Mouse (Mus musculus): ENCODE data around the gene Nme7. TPM values are rescaled to one million over a fixed set of nuclear protein-coding genes. Genes with fewer than 3 reads are reported as not detected.

The Nme7 gene
- polyA plus RNA-seq, 1 experiment from 2014 or later = 31.0 TPM

DNA sequence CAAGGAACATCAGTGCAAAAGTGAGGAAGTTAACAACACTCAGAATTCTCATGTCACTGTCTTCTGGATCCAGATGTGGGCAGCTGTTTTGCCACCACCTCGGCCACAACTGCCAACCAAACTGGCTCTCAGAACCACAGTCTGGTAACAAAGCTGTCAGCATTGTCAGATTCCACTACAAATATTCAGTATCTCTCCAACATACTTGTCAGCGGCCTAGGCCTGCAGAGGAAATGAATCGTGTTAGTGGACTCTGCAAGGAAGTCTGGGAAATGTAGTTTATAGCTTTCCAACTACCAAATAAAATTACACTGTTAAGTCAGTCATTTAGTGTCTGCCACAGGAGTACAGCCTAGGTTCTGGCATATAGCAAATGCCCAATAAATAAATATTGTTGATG lies 113.7 kb downstream of the Nme7 start:
- no peaks in the 10 kb centered on the region for H3K4me1 ChIP-seq (replicated peaks)
- no peak for ATAC-seq (ENCODE audit: low read depth)
- H3K36me3 ChIP-seq = peaks cover 12% of the 10 kb centered on the region
- H3K4me3 ChIP-seq = no peak overlapping the region
- no peak overlapping the region for H3K9ac ChIP-seq
- no peaks in the 10 kb centered on the region for H3K9me3 ChIP-seq
- H3K27ac ChIP-seq (replicated peaks) = no peak overlapping the region
- H3K27me3 ChIP-seq = no peaks in the 10 kb centered on the region
- no peak overlapping the region for H3K4me2 ChIP-seq
- 93% methylated on average over 3 of the region's 3 CpGs for WGBS

DNA sequence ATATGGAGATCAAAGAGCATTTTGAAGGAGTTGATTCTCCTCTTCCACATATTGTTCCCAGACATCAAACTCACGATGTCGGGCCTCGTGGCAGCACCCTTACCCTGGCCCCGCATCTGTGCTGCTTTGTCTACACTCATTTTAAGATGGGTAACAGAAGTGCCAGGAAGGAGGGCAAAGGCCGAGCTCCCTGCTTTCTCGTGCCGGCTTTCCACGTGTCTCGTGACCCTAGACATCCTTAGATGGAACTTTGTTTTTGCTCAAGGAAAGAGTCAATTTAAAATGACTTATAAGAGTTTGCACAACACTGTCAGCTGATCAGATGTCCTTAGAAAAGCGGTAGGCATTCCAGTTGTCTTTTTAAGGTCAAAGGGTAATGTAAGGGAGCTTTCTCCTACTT lies 114.4 kb downstream of the Nme7 start:
- Histone ChIP-seq H3K36me3 (peaks cover 4% of the 10 kb centered on the region; the same call in 1 of the 2 replicates), H3K27ac (replicated peaks) (no peak overlapping the region), H3K9ac (no peak overlapping the region), H3K4me3 (no peak overlapping the region), H3K9me3 (no peaks in the 10 kb centered on the region), H3K27me3 (no peaks in the 10 kb centered on the region), H3K4me1 (replicated peaks) (no peaks in the 10 kb centered on the region), H3K4me2 (no peak overlapping the region)
- WGBS = 88% methylated on average over 10 of the region's 10 CpGs
- ATAC-seq (ENCODE audit: low read depth) = no peak

DNA sequence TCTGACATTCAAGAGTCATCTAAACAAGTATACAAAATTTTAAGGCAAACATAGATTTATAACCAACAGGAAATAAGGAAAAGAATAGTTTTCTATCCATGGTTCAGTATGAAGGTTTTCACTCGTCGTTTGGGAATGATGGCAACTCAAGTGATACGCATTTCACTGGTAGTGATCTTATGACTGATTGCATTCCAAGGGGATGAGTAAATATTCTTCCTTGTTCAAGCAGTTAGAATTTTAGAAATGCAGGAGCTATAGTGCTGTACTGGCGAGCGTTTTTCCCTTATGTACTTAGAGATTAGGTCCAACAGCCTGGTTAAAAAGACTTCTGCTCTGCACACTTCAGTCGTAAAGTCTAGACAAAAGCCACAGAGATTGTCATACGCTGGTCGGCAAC lies 115.5 kb downstream of the Nme7 start:
- H3K4me3 ChIP-seq = no peak overlapping the region
- H3K36me3 ChIP-seq = no peaks in the 10 kb centered on the region
- no peak for ATAC-seq (ENCODE audit: low read depth)
- H3K27ac ChIP-seq (replicated peaks) = no peak overlapping the region
- H3K9ac ChIP-seq = no peak overlapping the region
- no peaks in the 10 kb centered on the region for H3K4me1 ChIP-seq (replicated peaks)
- 83% methylated on average over 8 of the region's 8 CpGs for WGBS
- H3K4me2 ChIP-seq = no peak overlapping the region
- H3K9me3 ChIP-seq = no peaks in the 10 kb centered on the region
- H3K27me3 ChIP-seq = no peaks in the 10 kb centered on the region

DNA sequence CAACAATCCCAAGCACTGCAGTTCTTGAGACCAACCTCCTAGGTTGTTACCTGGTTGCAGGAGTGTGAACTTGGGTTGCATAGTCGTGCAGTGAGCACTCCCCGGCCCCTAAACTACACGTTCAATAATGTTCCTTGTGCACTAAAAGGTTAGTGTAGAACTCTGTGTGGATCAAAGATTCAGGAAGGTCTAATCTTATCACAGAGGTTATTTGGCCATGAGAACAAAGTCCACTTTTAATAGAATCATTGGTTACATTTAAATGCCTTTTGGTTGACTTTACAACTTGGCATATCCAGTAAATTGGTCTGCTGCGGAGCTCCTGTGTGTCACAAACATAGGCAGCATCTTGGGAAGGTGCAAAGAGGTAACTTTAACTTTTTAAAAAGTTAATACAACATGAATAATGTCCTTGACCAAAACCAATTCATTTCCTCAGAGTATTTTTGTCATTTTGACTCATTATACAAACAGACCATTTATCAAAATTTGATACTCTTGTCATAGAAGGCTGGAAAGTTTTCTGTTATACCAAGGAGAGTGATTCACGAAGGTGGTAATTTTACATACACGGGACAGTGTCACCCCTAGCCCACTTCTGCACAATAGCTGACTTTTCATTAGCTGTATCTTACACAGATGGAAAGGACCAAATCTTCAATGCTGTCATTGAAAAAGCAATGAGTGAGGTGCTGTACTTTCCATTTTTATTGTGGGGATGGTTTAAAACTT lies 116.9 kb downstream of the Nme7 start:
- no peak for ATAC-seq (ENCODE audit: low read depth)
- WGBS = 86% methylated on average over 6 of the region's 6 CpGs

DNA sequence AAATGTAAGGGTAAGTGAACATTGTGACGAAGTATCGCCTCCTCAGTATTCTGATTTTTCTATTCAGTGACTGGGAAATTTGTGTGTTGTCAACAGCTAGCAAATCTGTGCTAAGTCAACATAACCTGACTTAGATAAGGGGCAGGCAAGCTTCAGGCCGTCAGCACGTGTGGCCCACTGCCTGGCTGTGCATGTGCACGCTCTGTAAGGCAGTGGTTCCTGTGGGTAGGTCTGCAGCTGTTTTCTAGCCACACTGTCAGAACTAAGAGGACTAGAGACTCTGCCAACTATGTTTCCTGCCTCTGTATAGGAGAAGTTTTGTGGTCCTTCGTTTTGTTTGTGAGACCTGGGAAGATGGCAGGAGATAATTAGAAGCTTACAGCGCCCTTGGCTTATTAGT lies 122.3 kb downstream of the Nme7 start:
- no peaks in the 10 kb centered on the region for H3K36me3 ChIP-seq
- no peak overlapping the region for H3K9ac ChIP-seq
- H3K27ac ChIP-seq (replicated peaks) = no peak overlapping the region
- WGBS = 88% methylated on average over 7 of the region's 7 CpGs
- H3K4me3 ChIP-seq = no peak overlapping the region
- no peak overlapping the region for H3K4me2 ChIP-seq
- no peaks in the 10 kb centered on the region for H3K27me3 ChIP-seq
- H3K9me3 ChIP-seq = no peaks in the 10 kb centered on the region
- H3K4me1 ChIP-seq (replicated peaks) = no peaks in the 10 kb centered on the region
- ATAC-seq (ENCODE audit: low read depth) = no peak

More for the DNA sequence above, 116.9 kb downstream of the Nme7 start:
- H3K36me3 ChIP-seq = no peaks in the 10 kb centered on the region
- no peak overlapping the region for H3K27ac ChIP-seq (replicated peaks)
- no peaks in the 10 kb centered on the region for H3K9me3 ChIP-seq
- H3K4me1 ChIP-seq (replicated peaks) = no peaks in the 10 kb centered on the region
- no peak overlapping the region for H3K9ac ChIP-seq
- no peak overlapping the region for H3K4me3 ChIP-seq
- H3K4me2 ChIP-seq = no peak overlapping the region
- no peaks in the 10 kb centered on the region for H3K27me3 ChIP-seq

DNA sequence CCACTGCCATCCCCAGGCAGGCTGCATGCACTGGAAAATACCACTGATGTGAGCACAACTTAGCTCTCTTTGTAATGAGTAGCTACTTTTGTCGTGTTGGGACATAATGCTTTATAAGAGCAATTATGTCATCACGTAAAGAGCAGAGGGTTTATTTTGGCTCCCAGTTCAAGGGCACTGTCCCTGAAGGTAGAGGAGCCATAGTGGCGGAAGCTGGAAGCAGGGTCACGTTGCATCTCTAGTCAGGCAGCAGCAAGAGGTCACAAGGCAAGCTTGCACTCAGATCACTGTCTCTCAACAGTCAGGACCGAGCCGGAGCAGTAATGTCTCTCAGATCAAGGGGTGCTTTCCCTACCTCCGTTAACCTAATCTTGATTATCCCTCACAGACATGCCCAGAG lies 123.9 kb downstream of the Nme7 start:
- Histone ChIP-seq H3K27ac (replicated peaks) (no peak overlapping the region), H3K4me1 (replicated peaks) (no peaks in the 10 kb centered on the region), H3K27me3 (no peaks in the 10 kb centered on the region), H3K4me3 (no peak overlapping the region), H3K4me2 (no peak overlapping the region), H3K36me3 (no peaks in the 10 kb centered on the region), H3K9me3 (no peaks in the 10 kb centered on the region), H3K9ac (no peak overlapping the region)
- no peak for ATAC-seq (ENCODE audit: low read depth)
- 87% methylated on average over 7 of the region's 7 CpGs for WGBS

DNA sequence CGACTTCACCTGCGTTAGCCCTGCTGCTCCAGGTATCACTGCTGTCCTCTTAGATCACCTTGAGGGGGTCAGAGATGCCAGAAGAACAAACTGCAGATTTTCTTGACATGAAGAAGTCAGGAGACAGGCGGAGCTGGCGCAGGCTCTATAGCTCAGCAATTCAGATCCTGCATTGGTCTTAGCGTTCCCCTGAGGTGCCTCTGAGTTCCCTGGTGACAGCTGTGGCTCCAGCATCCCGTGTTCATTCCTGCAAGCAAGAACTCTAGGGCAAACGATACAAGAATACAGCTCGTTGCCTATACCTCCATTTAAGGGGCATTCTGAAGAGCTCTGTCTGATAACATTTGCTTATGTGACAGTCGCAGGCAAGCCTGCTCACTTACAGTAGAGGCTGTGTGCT lies 124.7 kb downstream of the Nme7 start:
- Histone ChIP-seq H3K27ac (replicated peaks) (no peak overlapping the region), H3K9me3 (no peaks in the 10 kb centered on the region), H3K4me1 (replicated peaks) (no peaks in the 10 kb centered on the region), H3K4me3 (no peak overlapping the region), H3K36me3 (no peaks in the 10 kb centered on the region), H3K9ac (no peak overlapping the region), H3K4me2 (no peak overlapping the region), H3K27me3 (no peaks in the 10 kb centered on the region)
- no peak for ATAC-seq (ENCODE audit: low read depth)
- 89% methylated on average over 9 of the region's 9 CpGs for WGBS

DNA sequence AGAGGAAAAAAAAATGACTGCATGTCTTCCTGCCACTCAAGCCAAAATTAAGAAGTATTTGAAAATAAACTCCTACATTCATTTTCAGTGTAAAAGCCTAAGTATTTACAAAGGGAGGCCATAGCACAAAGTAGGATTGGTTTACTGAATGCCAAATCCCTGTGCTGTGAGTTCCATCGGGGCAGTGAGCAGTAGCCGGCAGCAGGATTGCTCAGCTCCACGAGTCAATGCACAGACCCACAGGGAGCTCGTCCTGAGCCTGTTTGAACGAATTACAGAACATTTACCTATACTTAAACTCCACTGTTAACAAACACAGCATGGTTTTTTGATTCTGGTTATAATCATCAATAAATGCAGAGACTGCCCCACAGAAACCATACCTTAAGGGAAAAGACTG lies 128.7 kb downstream of the Nme7 start:
- Histone ChIP-seq H3K27ac (replicated peaks) (no peak overlapping the region), H3K36me3 (peaks cover 22% of the 10 kb centered on the region), H3K4me1 (replicated peaks) (no peaks in the 10 kb centered on the region; the same call in 1 of the 2 replicates), H3K9me3 (no peaks in the 10 kb centered on the region), H3K4me3 (no peak overlapping the region), H3K27me3 (no peaks in the 10 kb centered on the region), H3K9ac (no peak overlapping the region), H3K4me2 (no peak overlapping the region)
- no peak for ATAC-seq (ENCODE audit: low read depth)
- WGBS = 78% methylated on average over 5 of the region's 5 CpGs

DNA sequence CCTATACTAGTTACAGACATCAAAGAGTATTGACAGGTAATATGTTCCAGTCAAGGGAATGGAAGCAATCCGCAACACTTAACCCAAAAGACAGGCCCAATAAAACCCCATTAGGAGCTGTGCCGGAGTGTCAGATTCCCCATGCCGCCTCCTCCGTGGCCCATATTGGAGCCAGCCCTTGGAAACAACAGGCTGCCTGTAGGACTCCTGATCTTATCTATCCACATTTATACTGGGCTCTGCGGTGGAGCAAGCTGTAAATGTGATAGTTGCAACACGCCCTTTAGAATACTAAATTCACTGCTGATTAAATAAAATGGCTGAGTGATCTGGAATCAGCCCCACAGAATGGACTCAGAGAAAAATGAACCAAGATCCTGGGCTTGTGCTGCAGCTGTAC lies 130.1 kb downstream of the Nme7 start:
- Histone ChIP-seq H3K4me3 (no peak overlapping the region), H3K4me1 (replicated peaks) (no peaks in the 10 kb centered on the region; the same call in 1 of the 2 replicates), H3K9ac (no peak overlapping the region), H3K36me3 (peaks cover 35% of the 10 kb centered on the region), H3K9me3 (no peaks in the 10 kb centered on the region), H3K4me2 (no peak overlapping the region), H3K27me3 (no peaks in the 10 kb centered on the region), H3K27ac (replicated peaks) (no peak overlapping the region)
- ATAC-seq (ENCODE audit: low read depth) = no peak
- 36% methylated on average over 6 of the region's 6 CpGs for WGBS

DNA sequence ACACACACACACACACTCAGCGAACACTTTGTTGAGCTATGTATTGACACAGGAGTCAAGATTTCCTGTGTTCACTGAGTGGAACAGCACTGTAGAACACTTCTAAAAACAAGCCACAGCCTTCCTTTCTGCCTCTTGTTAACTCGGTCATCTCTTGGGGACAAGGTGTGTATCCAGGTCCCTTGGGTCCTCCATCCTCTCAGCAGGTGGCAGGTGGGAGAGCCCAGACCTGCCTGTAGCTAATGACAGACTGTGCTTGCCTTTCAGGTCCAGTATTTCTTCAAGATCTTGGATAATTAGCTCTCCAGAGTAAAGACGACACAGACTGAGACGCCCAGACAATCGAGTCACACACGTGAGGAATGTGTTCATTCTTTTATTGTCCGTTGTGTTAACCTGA lies 132.8 kb downstream of the Nme7 start:
- no peak for ATAC-seq (ENCODE audit: low read depth)
- Histone ChIP-seq H3K4me3 (no peak overlapping the region), H3K27me3 (no peaks in the 10 kb centered on the region), H3K27ac (replicated peaks) (no peak overlapping the region), H3K4me1 (replicated peaks) (no peaks in the 10 kb centered on the region; the same call in 1 of the 2 replicates), H3K36me3 (peaks cover 62% of the 10 kb centered on the region), H3K4me2 (no peak overlapping the region), H3K9ac (no peak overlapping the region), H3K9me3 (no peaks in the 10 kb centered on the region)
- WGBS = 88% methylated on average over 7 of the region's 7 CpGs

DNA sequence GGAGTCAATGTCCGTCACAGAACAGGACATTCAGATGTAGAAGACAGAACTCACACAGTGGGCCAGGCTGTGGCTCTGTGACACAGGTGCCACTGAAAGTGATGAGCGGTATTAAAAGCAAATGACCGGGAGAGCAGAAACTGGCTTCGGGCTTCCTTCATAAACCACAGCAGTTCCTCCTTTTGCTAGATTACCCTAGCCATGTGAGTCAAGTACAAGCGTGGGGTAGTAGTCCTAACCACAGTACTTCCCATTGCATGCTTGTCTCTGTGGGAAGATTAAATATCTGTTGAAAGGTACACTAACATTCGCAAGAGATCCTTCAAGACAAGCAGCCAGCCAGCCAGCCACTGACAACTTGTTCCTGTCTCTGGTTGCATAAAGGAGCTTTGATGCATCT lies 136.3 kb downstream of the Nme7 start:
- Histone ChIP-seq H3K4me3 (no peak overlapping the region), H3K4me2 (no peak overlapping the region), H3K27ac (replicated peaks) (no peak overlapping the region), H3K9ac (no peak overlapping the region), H3K27me3 (no peaks in the 10 kb centered on the region), H3K4me1 (replicated peaks) (no peaks in the 10 kb centered on the region; the same call in 1 of the 2 replicates), H3K36me3 (peaks cover 91% of the 10 kb centered on the region), H3K9me3 (no peaks in the 10 kb centered on the region)
- WGBS = 93% methylated on average over 6 of the region's 6 CpGs
- ATAC-seq (ENCODE audit: low read depth) = no peak

DNA sequence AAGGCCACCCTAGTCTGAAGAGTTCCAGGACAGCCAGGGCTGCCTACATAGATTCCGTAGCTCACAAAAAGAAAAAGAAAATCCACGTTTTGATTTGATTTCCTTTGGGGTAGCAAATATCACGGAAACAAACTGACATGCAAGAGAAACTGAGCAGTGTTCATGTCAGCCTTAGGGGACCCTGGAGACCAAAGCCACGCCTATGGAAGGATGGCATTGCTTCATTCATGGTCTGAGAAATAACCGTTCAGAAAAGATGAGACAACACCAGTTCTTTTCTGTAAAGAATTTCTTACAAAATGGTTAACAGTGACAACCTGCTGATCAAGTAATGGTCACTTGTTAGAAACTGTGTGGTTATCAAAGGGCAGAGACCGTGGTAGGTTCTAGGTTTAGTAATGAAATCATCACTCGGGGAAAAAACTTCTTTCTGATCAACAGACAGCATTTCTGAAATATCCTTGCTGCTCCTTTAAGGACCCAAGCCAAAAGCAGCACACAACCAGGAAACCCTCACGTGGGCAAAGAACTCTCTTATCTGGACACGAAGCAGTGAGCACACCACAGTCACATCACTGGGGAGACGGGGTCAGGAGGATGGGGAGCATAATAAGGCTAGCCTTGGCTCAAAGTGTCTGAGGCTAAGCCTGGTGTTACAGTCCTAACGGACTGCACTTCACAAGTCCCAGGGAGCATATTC lies 136.9 kb downstream of the Nme7 start:
- ATAC-seq (ENCODE audit: low read depth) = no peak
- Histone ChIP-seq H3K4me1 (replicated peaks) (no peaks in the 10 kb centered on the region; the same call in 1 of the 2 replicates), H3K27ac (replicated peaks) (no peak overlapping the region), H3K36me3 (peaks cover 94% of the 10 kb centered on the region), H3K4me2 (no peak overlapping the region), H3K9me3 (no peaks in the 10 kb centered on the region), H3K9ac (no peak overlapping the region), H3K27me3 (no peaks in the 10 kb centered on the region), H3K4me3 (no peak overlapping the region)
- 91% methylated on average over 11 of the region's 11 CpGs for WGBS
